Mouse (Mus musculus) lung, embryonic 14.5 days (tissue): ENCODE measurements at regions not wholly inside any gene's neighbourhood (a gene's known extent, or its start where the extent isn't known, plus 50 kb on each side); places are given as distances from the start of the nearest gene placed in this dataset.

Source experiments
- ATAC-seq: fragments of 200-750 bp; cut with Nextera tagmentation; 2 replicates; pipeline ENCODE4 v1.8.0; 2017; ENCODE audit warnings: mild to moderate bottlenecking, moderate TSS enrichment, moderate library complexity; ENCODE audit not compliant: insufficient read depth
- DNase-seq: peaks from one replicate; pipeline ENCODE4 v3.0.0-alpha.2; 2015
- H3K27ac ChIP-seq: fragments of 300-500 bp; sonication (generic); 2 replicates; pipeline ENCODE4 v1.5.1; 2014; ENCODE audit warnings: low read depth, mild to moderate bottlenecking, moderate library complexity
- H3K27me3 ChIP-seq: fragments of 300-500 bp; sonication (generic); 2 replicates; pipeline ENCODE4 v1.6.1; 2014; ENCODE audit warnings: low read length, control low read depth; ENCODE audit not compliant: insufficient read depth
- H3K36me3 ChIP-seq: fragments of 300-500 bp; sonication (generic); 2 replicates; pipeline ENCODE4 v1.6.1; 2014; ENCODE audit warnings: control low read depth; ENCODE audit not compliant: insufficient read depth
- H3K4me1 ChIP-seq: fragments of 300-500 bp; sonication (generic); 2 replicates; pipeline ENCODE4 v1.6.1; 2014; ENCODE audit warnings: antibody characterized with exemption, control low read depth; ENCODE audit not compliant: insufficient read depth
- H3K4me2 ChIP-seq: fragments of 300-500 bp; sonication (generic); 2 replicates; pipeline ENCODE4 v1.6.1; 2014; ENCODE audit warnings: mild to moderate bottlenecking
- H3K4me3 ChIP-seq: fragments of 300-500 bp; sonication (generic); 2 replicates; pipeline ENCODE4 v1.5.1; 2014; ENCODE audit warnings: low read depth, low read length
- H3K9ac ChIP-seq: fragments of 300-500 bp; sonication (generic); 2 replicates; pipeline ENCODE4 v1.6.1; 2014
- H3K9me3 ChIP-seq: fragments of 300-500 bp; sonication (generic); 2 replicates; pipeline ENCODE4 v1.6.1; 2016; ENCODE audit warnings: low read depth, low read length, control low read depth
- CTCF ChIP-seq: IDR thresholded peaks from 2 replicates; pipeline ENCODE4 v1.5.1; 2016; ENCODE audit warnings: antibody characterized with exemption, low read depth
- WGBS: fragments of 180-500 bp; shearing (Covaris S2); extraction: QIAGEN DNeasy Blood & Tissue Kit; methylation state at CpG from one replicate; pipeline ENCODE4 v1.1.7; 2014; 5-methylcytosine and 5-hydroxymethylcytosine counted together

DNA sequence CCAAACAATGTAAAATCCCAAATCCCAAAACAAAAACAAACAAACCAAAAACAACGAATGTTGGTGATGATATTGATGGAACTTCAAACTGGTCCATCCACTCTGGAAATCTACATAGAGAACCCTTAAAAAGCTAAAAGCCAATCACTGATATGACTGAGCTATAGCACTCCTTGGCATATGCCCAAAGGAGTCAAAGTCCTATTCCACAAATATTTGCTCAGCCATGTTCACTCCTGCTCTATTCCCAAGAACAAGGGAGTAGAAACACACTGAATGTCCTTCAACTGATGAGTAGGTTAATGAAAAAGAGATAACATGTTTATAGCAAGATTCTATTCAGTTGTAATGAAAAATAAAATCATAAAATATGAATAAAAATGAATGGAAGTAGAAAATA lies 63.0 kb upstream of the B430305J03Rik start:
- H3K9me3 ChIP-seq, result no peaks in the 10 kb centered on the region
- ATAC-seq (no peak), DNase-seq (no peak)
- no peak overlapping the region for H3K9ac ChIP-seq
- no peak for TF ChIP-seq CTCF
- H3K27ac ChIP-seq, result no peak overlapping the region
- no peak overlapping the region for H3K4me3 ChIP-seq
- H3K36me3 ChIP-seq, result no peaks in the 10 kb centered on the region
- 52% methylated on average over 1 of the region's 1 CpGs for WGBS
- H3K4me2 ChIP-seq, result no peak overlapping the region
- H3K4me1 ChIP-seq, result no peaks in the 10 kb centered on the region
- H3K27me3 ChIP-seq, result no peaks in the 10 kb centered on the region

DNA sequence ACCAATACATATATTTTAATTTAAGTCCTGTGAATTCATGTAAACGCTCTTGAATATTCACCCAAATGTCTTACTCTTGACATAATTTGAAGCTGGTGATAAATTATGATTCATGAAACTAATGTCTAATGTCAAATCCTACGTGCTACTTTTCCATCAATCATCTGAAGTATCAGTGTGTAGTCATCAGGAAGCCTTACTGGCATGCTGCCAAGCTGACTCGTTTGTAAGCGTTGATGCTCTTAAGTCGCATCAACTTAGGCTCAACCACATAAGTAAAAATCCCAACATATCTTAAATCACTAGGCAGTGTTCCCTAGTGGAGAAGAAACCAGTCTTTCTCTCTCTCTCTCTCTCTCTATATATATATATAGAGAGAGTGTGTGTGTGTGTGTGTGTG lies 58.2 kb upstream of the B430305J03Rik start:
- H3K36me3 ChIP-seq, result no peaks in the 10 kb centered on the region
- ATAC-seq (no peak), DNase-seq (peak; percentile 45)
- no peak overlapping the region for H3K9ac ChIP-seq
- H3K4me1 ChIP-seq, result no peaks in the 10 kb centered on the region
- no peak for TF ChIP-seq CTCF
- no peak overlapping the region for H3K4me2 ChIP-seq
- no peaks in the 10 kb centered on the region for H3K9me3 ChIP-seq
- H3K27me3 ChIP-seq, result no peaks in the 10 kb centered on the region
- H3K4me3 ChIP-seq, result no peak overlapping the region
- WGBS, result 40% methylated on average over 5 of the region's 5 CpGs
- H3K27ac ChIP-seq, result no peak overlapping the region

DNA sequence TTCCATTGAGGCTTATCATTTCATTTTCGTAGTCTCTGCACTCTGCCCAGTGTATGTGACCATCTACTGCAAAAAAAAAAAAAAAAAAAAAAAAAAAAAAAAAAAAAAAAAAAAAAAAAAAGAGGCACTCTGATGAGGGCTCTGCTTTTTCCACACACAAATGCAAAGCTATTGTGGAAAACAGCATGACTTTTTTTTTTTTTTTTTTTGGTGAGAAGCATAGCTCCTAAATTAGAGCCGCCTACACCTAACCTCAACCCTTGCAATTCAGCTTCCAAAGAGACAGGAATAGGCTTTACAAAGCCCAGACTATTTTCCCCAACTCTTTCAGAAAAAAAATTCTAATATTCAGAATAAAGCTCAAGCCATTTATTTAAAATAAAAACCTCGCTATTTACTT lies 54.0 kb upstream of the B430305J03Rik start:
- H3K36me3 ChIP-seq, result no peaks in the 10 kb centered on the region
- DNase-seq (no peak), ATAC-seq (no peak)
- WGBS, result 74% methylated on average over 3 of the region's 3 CpGs
- no peaks in the 10 kb centered on the region for H3K9me3 ChIP-seq
- no peak for TF ChIP-seq CTCF
- no peak overlapping the region for H3K4me2 ChIP-seq
- H3K9ac ChIP-seq, result no peak overlapping the region
- H3K27ac ChIP-seq, result no peak overlapping the region
- H3K4me3 ChIP-seq, result no peak overlapping the region
- H3K4me1 ChIP-seq, result no peaks in the 10 kb centered on the region
- H3K27me3 ChIP-seq, result no peaks in the 10 kb centered on the region

DNA sequence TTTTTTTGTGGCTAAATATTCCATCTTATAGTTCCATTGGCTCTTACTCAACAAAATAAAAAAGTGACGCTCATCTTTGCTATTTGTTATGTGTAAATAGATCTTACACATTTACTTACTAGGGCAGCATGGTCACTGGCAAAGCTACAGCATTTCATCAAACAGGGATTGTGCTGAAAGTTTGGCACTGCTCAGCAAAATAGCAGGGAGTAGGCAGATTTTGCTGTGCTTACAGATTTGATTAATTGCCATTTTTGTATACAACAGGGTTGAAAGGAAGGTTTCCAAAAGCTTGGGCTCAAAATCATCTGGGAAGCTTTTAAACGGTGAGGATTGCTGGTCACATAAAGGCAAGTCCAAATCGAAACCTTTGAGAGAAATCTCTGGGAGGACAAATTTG lies 52.3 kb upstream of the B430305J03Rik start:
- ATAC-seq (no peak), DNase-seq (peak; percentile 12)
- no peak overlapping the region for H3K4me2 ChIP-seq
- H3K27ac ChIP-seq, result no peak overlapping the region
- 62% methylated on average over 3 of the region's 3 CpGs for WGBS
- no peaks in the 10 kb centered on the region for H3K36me3 ChIP-seq
- no peak overlapping the region for H3K4me3 ChIP-seq
- no peaks in the 10 kb centered on the region for H3K9me3 ChIP-seq
- no peak for TF ChIP-seq CTCF
- no peaks in the 10 kb centered on the region for H3K27me3 ChIP-seq
- H3K4me1 ChIP-seq, result no peaks in the 10 kb centered on the region
- H3K9ac ChIP-seq, result no peak overlapping the region
